Mouse (Mus musculus): ENCODE data around the gene Mpnd. TPM values are rescaled to one million over a fixed set of nuclear protein-coding genes. Genes with fewer than 3 reads are reported as not detected.

The Mpnd gene
- polyA plus RNA-seq, 1 experiment from 2014 or later, result 130 TPM

- H3K4me2 ChIP-seq, result no peak overlapping the region
- no peaks in the 10 kb centered on the region for H3K27me3 ChIP-seq (replicated peaks)
- ATAC-seq (ENCODE audit: low FRiP score), result no peak
- peaks cover 43% of the 10 kb centered on the region for H3K36me3 ChIP-seq
- no peak overlapping the region for H3K9ac ChIP-seq (replicated peaks)
- peaks cover 20% of the 10 kb centered on the region for H3K4me1 ChIP-seq
- no peak overlapping the region for H3K4me3 ChIP-seq (replicated peaks)
- 80% methylated on average over 14 of the region's 14 CpGs for WGBS
- H3K27ac ChIP-seq (replicated peaks), result no peak overlapping the region
- H3K9me3 ChIP-seq (replicated peaks), result no peaks in the 10 kb centered on the region
These were observed 42.3 kb upstream of the Mpnd start for GRCm38 (mm10) chr17:55963171-55963570.

- WGBS, result 95% methylated on average over 10 of the region's 10 CpGs
- H3K27me3 ChIP-seq (replicated peaks), result no peaks in the 10 kb centered on the region
- no peak overlapping the region for H3K9ac ChIP-seq (replicated peaks)
- peaks cover 26% of the 10 kb centered on the region for H3K4me1 ChIP-seq
- no peak overlapping the region for H3K27ac ChIP-seq (replicated peaks)
- peaks cover 43% of the 10 kb centered on the region for H3K36me3 ChIP-seq
- no peaks in the 10 kb centered on the region for H3K9me3 ChIP-seq (replicated peaks)
- ATAC-seq (ENCODE audit: low FRiP score), result no peak
- no peak overlapping the region for H3K4me3 ChIP-seq (replicated peaks)
- no peak overlapping the region for H3K4me2 ChIP-seq
These were observed 41.0 kb upstream of the Mpnd start for GRCm38 (mm10) chr17:55964496-55964895.

DNA sequence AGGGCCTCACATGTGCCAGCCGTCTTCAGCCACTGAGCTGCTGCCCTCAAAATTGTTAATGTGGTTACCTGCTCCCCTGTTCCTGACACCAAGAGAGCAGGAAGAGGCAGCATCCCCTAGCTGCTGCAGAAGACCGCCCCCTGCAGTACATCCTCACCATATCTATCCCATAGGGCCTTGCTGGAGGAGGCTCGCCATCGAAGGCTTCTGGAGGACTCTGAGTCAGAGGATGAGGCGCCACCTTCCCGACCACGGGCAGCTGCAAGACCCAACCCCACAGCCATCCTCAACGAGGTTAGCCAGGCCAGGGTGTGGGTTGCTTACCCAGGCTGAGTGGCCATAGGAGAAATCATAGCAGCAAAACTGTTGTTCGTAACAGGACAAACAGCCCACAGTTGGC, 40.5 kb upstream of the Mpnd start:
- no peaks in the 10 kb centered on the region for H3K27me3 ChIP-seq (replicated peaks)
- H3K36me3 ChIP-seq, result peaks cover 43% of the 10 kb centered on the region
- WGBS, result 82% methylated on average over 9 of the region's 9 CpGs
- H3K4me1 ChIP-seq, result peaks cover 26% of the 10 kb centered on the region
- H3K4me2 ChIP-seq, result no peak overlapping the region
- H3K27ac ChIP-seq (replicated peaks), result no peak overlapping the region
- ATAC-seq (ENCODE audit: low FRiP score), result no peak
- no peak overlapping the region for H3K9ac ChIP-seq (replicated peaks)
- no peak overlapping the region for H3K4me3 ChIP-seq (replicated peaks)
- no peaks in the 10 kb centered on the region for H3K9me3 ChIP-seq (replicated peaks)

GRCm38 (mm10) chr17:55967186-55967585, 38.3 kb upstream of the Mpnd start:
- Histone ChIP-seq H3K4me1 (peaks cover 39% of the 10 kb centered on the region), H3K36me3 (peaks cover 35% of the 10 kb centered on the region), H3K27me3 (replicated peaks) (no peaks in the 10 kb centered on the region), H3K9ac (replicated peaks) (no peak overlapping the region), H3K4me2 (no peak overlapping the region), H3K4me3 (replicated peaks) (no peak overlapping the region), H3K27ac (replicated peaks) (no peak overlapping the region), H3K9me3 (replicated peaks) (no peaks in the 10 kb centered on the region)
- WGBS, result 91% methylated on average over 4 of the region's 4 CpGs
- no peak for ATAC-seq (ENCODE audit: low FRiP score)

GRCm38 (mm10) chr17:55968210-55968609, 37.3 kb upstream of the Mpnd start:
- 46% methylated on average over 7 of the region's 7 CpGs for WGBS
- Histone ChIP-seq H3K4me1 (peaks cover 46% of the 10 kb centered on the region), H3K9me3 (replicated peaks) (no peaks in the 10 kb centered on the region), H3K4me3 (replicated peaks) (no peak overlapping the region), H3K4me2 (no peak overlapping the region), H3K9ac (replicated peaks) (no peak overlapping the region), H3K27ac (replicated peaks) (peak overlapping the region; percentile 85; the same call in 1 of the 2 replicates), H3K27me3 (replicated peaks) (no peaks in the 10 kb centered on the region), H3K36me3 (peaks cover 37% of the 10 kb centered on the region)
- no peak for ATAC-seq (ENCODE audit: low FRiP score)

- H3K27me3 ChIP-seq (replicated peaks), result no peaks in the 10 kb centered on the region
- H3K4me1 ChIP-seq, result peaks cover 46% of the 10 kb centered on the region
- 16% methylated on average over 14 of the region's 14 CpGs for whole genome bisulfite sequencing
- peak overlapping the region; percentile 90 for H3K4me2 ChIP-seq
- ATAC-seq (ENCODE audit: low FRiP score), result peak; percentile 73
- H3K36me3 ChIP-seq, result peaks cover 45% of the 10 kb centered on the region
- H3K9ac ChIP-seq (replicated peaks), result peak overlapping the region; percentile 65; the same call in 1 of the 2 replicates
- H3K9me3 ChIP-seq (replicated peaks), result no peaks in the 10 kb centered on the region
- H3K27ac ChIP-seq (replicated peaks), result peak overlapping the region; percentile 85
- H3K4me3 ChIP-seq (replicated peaks), result peak overlapping the region; percentile 51
These were observed 36.0 kb upstream of the Mpnd start for GRCm38 (mm10) chr17:55969560-55969959.

GRCm38 (mm10) chr17:55969966-55970891, 35.3 kb upstream of the Mpnd start, which contains the start of gene Shd:
TSS of gene Shd (plus strand) at chr17:55970467.
- Histone ChIP-seq H3K4me3 (replicated peaks) (peak within 1 kb of the TSS; percentile 51), H3K27me3 (replicated peaks) (no peaks in the 10 kb centered on the region), H3K9ac (replicated peaks) (peak within 1 kb of the TSS; percentile 65), H3K36me3 (peaks cover 39% of the 10 kb centered on the region), H3K4me1 (peaks cover 46% of the 10 kb centered on the region), H3K4me2 (peak within 1 kb of the TSS; percentile 90), H3K9me3 (replicated peaks) (no peaks in the 10 kb centered on the region), H3K27ac (replicated peaks) (peak within 1 kb of the TSS; percentile 85)
- 7% methylated on average over 54 of the region's 55 CpGs for WGBS
- peak; percentile 65 for ATAC-seq (ENCODE audit: low FRiP score)

DNA sequence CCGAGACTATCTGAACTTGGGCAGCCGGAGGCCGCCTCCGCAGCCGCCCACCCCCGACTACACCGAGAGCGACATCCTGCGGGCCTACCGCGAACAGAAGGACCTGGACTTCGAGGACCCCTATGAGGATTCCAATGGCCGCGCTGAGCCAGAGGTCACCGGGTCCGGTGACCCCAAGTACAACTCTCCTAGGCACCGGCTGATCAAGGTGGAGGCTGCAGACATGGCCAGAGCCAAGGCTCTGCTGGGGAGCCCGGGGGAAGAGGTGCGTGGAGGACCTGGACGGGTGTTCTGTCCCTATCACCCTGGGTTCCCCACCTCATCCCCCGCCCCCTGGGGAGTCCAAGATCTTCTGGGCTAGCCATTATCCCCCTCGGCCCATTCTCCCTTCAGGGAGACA, 34.1 kb upstream of the Mpnd start:
- H3K4me2 ChIP-seq, result peak overlapping the region; percentile 90
- 26% methylated on average over 22 of the region's 22 CpGs for WGBS
- 0 out of 2 replicates have a peak overlapping the region, but pooled peaks have one; percentile 85 for H3K27ac ChIP-seq (replicated peaks)
- H3K9ac ChIP-seq (replicated peaks), result peak overlapping the region; percentile 65
- H3K9me3 ChIP-seq (replicated peaks), result no peaks in the 10 kb centered on the region
- no peak for ATAC-seq (ENCODE audit: low FRiP score)
- peaks cover 31% of the 10 kb centered on the region for H3K36me3 ChIP-seq
- peaks cover 51% of the 10 kb centered on the region for H3K4me1 ChIP-seq
- H3K4me3 ChIP-seq (replicated peaks), result peak overlapping the region; percentile 51
- H3K27me3 ChIP-seq (replicated peaks), result no peaks in the 10 kb centered on the region

- Histone ChIP-seq H3K4me3 (replicated peaks) (no peak overlapping the region), H3K4me1 (peaks cover 28% of the 10 kb centered on the region), H3K9ac (replicated peaks) (no peak overlapping the region), H3K36me3 (peaks cover 16% of the 10 kb centered on the region; the same call in 1 of the 2 replicates), H3K27me3 (replicated peaks) (no peaks in the 10 kb centered on the region), H3K4me2 (peak overlapping the region; percentile 4; the same call in 1 of the 2 replicates), H3K9me3 (replicated peaks) (no peaks in the 10 kb centered on the region), H3K27ac (replicated peaks) (peak overlapping the region; percentile 58)
- ATAC-seq (ENCODE audit: low FRiP score), result peak; percentile 46
- 14% methylated on average over 13 of the region's 13 CpGs for whole genome bisulfite sequencing
These were observed 29.2 kb upstream of the Mpnd start for GRCm38 (mm10) chr17:55976255-55976862.

GRCm38 (mm10) chr17:55977301-55977700, 28.2 kb upstream of the Mpnd start:
- no peak overlapping the region for H3K4me2 ChIP-seq
- ATAC-seq (ENCODE audit: low FRiP score), result no peak
- H3K36me3 ChIP-seq, result peaks cover 16% of the 10 kb centered on the region; the same call in 1 of the 2 replicates
- no peaks in the 10 kb centered on the region for H3K27me3 ChIP-seq (replicated peaks)
- WGBS, result 44% methylated on average over 3 of the region's 3 CpGs
- H3K9ac ChIP-seq (replicated peaks), result no peak overlapping the region
- no peak overlapping the region for H3K4me3 ChIP-seq (replicated peaks)
- H3K9me3 ChIP-seq (replicated peaks), result no peaks in the 10 kb centered on the region
- H3K4me1 ChIP-seq, result peaks cover 19% of the 10 kb centered on the region
- H3K27ac ChIP-seq (replicated peaks), result peak overlapping the region; percentile 10; the same call in 1 of the 2 replicates

GRCm38 (mm10) chr17:55986030-55986961, 19.2 kb upstream of the Mpnd start, which contains the start of gene Fsd1:
TSS of gene Fsd1 (plus strand) at chr17:55986509.
- peak; percentile 91 for ATAC-seq (ENCODE audit: low FRiP score)
- peak within 1 kb of the TSS; percentile 75 for H3K27ac ChIP-seq (replicated peaks)
- H3K9me3 ChIP-seq (replicated peaks), result no peaks in the 10 kb centered on the region
- H3K4me1 ChIP-seq, result peaks cover 15% of the 10 kb centered on the region
- H3K4me3 ChIP-seq (replicated peaks), result peak within 1 kb of the TSS; percentile 70
- WGBS, result 9% methylated on average over 30 of the region's 35 CpGs
- H3K9ac ChIP-seq (replicated peaks), result peak within 1 kb of the TSS; percentile 64
- no peaks in the 10 kb centered on the region for H3K27me3 ChIP-seq (replicated peaks)
- peak within 1 kb of the TSS; percentile 65 for H3K4me2 ChIP-seq
- peaks cover 19% of the 10 kb centered on the region; the same call in 1 of the 2 replicates for H3K36me3 ChIP-seq
